Mouse (Mus musculus): Measurements from ENCODE around the gene Sorcs3.

GRCm38 (mm10) chr19:48462426-48462825 is 256.6 kb downstream of the Sorcs3 start:
- TF ChIP-seq POLR2A (IDR thresholded peaks at IDR 0.05; ENCODE audit: borderline replicate concordance, insufficient read depth, low read length): no peak
- no peak for TF ChIP-seq CTCF (IDR thresholded peaks at IDR 0.05; ENCODE audit: borderline replicate concordance, insufficient read depth, low read depth, low read length)
